Mouse (Mus musculus) testis, adult 2 months (tissue): ENCODE data around the gene Gm49673. TPM values are rescaled to one million over a fixed set of nuclear protein-coding genes. Genes with fewer than 3 reads are reported as not detected.
A peak's percentile ranks its signal among the peaks of the same experiment; 100 is the strongest.
"Not testable (repeated sequence)": the region's sequence is repeated elsewhere in the genome, so short reads cannot be mapped to it uniquely, and the experiment has no call there.

Experiments
- H3K27ac ChIP-seq: fragments of 200-500 bp; 2 replicates; pipeline ENCODE4 v1.5.1; 2012; ENCODE audit warnings: low read depth, low read length; ENCODE audit not compliant: control insufficient read depth, insufficient read depth
- H3K27me3 ChIP-seq: fragments of 200-500 bp; 2 replicates; pipeline ENCODE4 v1.6.1; 2012; ENCODE audit warnings: mild to moderate bottlenecking, low read length, moderate library complexity; ENCODE audit not compliant: control insufficient read depth, insufficient read depth
- H3K36me3 ChIP-seq: fragments of 200-500 bp; 2 replicates; pipeline ENCODE4 v1.6.1; 2012; ENCODE audit warnings: mild to moderate bottlenecking, low read length; ENCODE audit not compliant: control insufficient read depth, insufficient read depth
- H3K4me1 ChIP-seq: fragments of 200-500 bp; 2 replicates; pipeline ENCODE4 v1.6.1; 2012; ENCODE audit warnings: low read length; ENCODE audit not compliant: control insufficient read depth, insufficient read depth
- H3K4me3 ChIP-seq: fragments of 200-500 bp; 2 replicates; pipeline ENCODE4 v1.5.1; 2012; ENCODE audit warnings: low read depth, mild to moderate bottlenecking, low read length, moderate library complexity, mixed read lengths; ENCODE audit not compliant: control insufficient read depth
- CTCF ChIP-seq: fragments of 200-500 bp; IDR thresholded peaks from 2 replicates; pipeline ENCODE4 v1.5.1; 2012; ENCODE audit warnings: low read depth, mild to moderate bottlenecking, inconsistent platforms, low read length, moderate library complexity; ENCODE audit not compliant: control insufficient read depth, insufficient read depth, insufficient replicate concordance
- POLR2A ChIP-seq: fragments of 200-500 bp; IDR thresholded peaks from 2 replicates; pipeline ENCODE4 v1.6.1; 2012; ENCODE audit warnings: low read depth, mild to moderate bottlenecking, inconsistent platforms, low read length, moderate library complexity; ENCODE audit not compliant: control insufficient read depth
- polyA plus RNA-seq: library from polyadenylated mRNA; depleted of rRNA; stranded (reverse); fragments of >200 nt; gene quantifications from 2 replicates; pipeline ENCODE4 v1.2.3, GENCODE M21; 2012; rRNA removed

The Gm49673 gene
- 0.11 and 0.58 TPM in 2 replicates for polyA plus RNA-seq

DNA sequence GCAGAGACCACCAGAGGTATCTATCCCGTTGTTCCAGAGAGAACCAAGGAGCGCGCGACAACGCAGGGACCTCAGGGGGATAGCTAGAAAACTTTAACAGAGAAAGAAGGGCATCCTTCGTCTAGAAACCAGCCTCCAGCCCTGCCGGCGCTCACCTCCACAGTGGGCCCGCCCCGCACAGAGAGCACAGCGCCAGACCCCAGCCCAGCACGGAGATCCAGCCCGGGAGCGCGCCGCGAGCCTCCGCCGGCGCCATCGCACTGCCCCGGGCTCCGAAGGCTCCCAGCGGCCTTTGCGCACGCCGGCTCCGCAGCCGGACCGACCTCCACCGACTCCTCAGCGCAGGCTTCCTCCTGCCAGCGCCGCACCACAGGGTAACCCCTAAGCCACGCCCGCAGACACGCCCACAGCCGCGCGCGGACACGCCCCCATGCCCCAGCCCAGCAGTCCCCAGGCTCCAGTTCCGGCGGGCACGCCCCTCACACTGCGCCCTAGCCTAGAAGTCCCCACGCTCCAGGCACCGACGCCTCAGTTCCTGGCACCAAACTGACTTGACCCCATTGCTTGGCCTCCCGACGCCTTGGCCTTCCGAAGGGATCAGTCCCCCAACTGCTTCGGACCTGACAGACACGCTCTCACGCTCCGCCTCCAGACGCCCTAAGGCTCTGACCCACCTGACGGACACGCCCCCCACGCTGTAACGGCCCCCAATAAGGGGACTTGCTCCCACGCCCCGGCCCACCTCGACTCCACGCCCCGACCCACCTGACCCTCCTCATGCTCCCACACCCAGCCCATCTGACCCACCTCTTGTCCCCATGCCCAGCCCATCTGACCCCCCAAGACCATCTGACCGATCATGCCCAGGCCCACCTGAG is at the start of gene Gm49673, which contains the start of gene Rnaset2a:
Gm49673 (minus strand) TSS at position 350 of the 878 bp plus-strand sequence.
Rnaset2a (minus strand) TSS at position 659 of the 878 bp plus-strand sequence.
- peak; percentile 42; the same call in 1 of the 2 replicates for TF ChIP-seq POLR2A
- H3K27me3 ChIP-seq, H3K4me1 ChIP-seq, H3K36me3 ChIP-seq: not testable (repeated sequence)
- peak within 1 kb of the TSS; percentile 81 for H3K4me3 ChIP-seq
- peak within 1 kb of the TSS; percentile 49; the same call in 1 of the 2 replicates for H3K27ac ChIP-seq

DNA sequence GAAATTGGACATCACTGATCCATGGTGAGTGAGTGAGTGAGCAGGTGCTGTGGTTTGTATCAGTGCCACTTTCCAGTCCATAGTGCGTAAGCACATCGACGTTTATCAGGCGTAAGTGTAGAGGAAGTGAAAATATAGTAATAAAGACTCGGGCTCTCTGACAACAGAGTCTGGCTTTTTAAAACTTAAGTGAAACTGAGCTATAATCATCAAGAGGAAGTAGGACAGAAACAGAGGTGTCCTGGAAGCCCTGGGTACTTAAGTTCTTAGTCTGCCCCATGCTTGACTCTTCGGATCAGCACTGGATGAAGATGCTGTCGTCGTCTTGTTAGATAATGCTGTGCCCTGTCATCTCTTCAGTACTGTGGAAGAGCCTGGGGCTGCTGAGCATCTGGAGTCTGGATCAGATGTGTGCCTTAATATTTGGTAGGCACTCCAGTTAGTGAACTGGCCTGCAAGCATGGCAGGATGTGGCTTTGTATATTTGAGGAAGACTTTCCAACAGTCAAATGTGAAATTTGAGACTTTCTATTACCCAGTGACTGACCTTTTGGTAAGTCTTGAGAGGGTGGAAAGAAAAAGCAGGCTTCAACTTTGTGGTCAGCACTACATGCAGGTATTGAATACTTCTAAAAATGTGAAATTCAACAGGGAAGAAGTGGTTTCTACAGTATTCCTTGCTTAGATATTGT is 48.2 kb upstream of the Gm49673 start:
- Histone ChIP-seq H3K27ac (no peak overlapping the region), H3K4me3 (no peak overlapping the region), H3K27me3 (no peaks in the 10 kb centered on the region), H3K36me3 (peaks cover 5% of the 10 kb centered on the region; the same call in 1 of the 2 replicates), H3K4me1 (no peaks in the 10 kb centered on the region)
- TF ChIP-seq CTCF: no peak
- TF ChIP-seq POLR2A: no peak

DNA sequence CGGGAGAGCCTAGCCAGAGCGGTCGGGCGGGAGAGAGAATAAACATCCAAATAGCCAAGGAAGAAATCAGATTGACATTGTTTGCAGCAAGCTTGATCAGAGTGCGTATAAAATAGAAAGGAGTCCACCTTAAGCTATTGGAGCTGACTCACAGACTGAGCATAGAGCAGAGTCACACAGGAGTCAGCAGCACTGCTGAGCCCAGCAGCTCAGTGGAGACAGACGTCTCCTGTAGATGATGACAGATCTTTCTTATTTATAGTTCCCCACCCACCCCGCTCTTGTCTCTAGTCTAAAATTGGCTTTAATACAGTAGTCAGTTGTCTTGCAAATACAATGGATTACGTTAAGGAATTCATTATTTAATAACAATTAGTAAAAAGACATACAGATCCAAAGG is 46.1 kb upstream of the Gm49673 start:
- peaks cover 7% of the 10 kb centered on the region for H3K36me3 ChIP-seq
- no peak for TF ChIP-seq POLR2A
- TF ChIP-seq CTCF: no peak
- no peak overlapping the region for H3K4me3 ChIP-seq
- H3K27me3 ChIP-seq: no peaks in the 10 kb centered on the region
- H3K4me1 ChIP-seq: no peaks in the 10 kb centered on the region
- H3K27ac ChIP-seq: no peak overlapping the region

DNA sequence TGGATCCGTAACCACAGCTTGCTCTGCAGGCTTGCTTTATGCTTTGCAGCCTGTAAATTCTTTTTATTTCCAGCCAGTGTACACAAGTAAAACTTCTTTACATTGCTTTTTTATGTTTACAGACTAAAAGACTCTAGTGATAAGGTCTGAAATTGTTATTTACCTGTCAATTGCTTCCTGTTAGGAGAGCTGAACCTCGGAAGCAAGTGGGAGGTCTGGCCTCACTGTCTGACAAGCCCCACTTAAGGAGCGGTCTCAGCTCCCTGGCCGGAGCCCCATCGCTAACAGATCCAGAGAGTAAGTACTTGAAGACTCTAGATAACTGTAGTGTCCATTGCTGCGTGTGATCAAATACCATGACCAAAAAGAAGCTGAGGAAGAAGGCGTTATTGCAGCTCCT is 36.6 kb upstream of the Gm49673 start:
- H3K4me1 ChIP-seq: no peaks in the 10 kb centered on the region
- no peaks in the 10 kb centered on the region for H3K27me3 ChIP-seq
- H3K36me3 ChIP-seq: peaks cover 11% of the 10 kb centered on the region
- TF ChIP-seq POLR2A (no peak), CTCF (no peak)
- no peak overlapping the region for H3K27ac ChIP-seq
- H3K4me3 ChIP-seq: no peak overlapping the region

DNA sequence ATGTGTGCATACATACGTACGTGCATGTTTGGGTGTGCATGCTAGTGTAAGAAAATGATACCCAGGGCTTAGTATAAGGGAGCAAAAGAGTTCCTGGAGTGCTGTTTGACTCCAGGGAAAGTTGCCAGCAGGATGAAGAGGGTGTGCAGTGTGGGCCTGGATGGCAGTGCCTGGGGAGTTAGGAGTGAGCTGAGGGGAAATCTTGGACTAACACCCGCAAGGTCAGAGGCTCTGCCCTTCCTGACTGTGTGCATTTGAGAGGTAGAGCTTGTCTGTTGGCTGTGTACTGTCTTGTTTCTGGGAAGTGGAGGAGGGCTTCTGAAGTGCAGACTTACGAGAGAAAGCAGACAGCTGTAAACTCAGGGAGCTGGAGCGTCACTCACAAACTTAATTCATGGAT is 36.2 kb upstream of the Gm49673 start:
- H3K27ac ChIP-seq: no peak overlapping the region
- no peaks in the 10 kb centered on the region for H3K27me3 ChIP-seq
- H3K4me1 ChIP-seq: no peaks in the 10 kb centered on the region
- TF ChIP-seq CTCF (no peak), POLR2A (no peak)
- peaks cover 11% of the 10 kb centered on the region for H3K36me3 ChIP-seq
- no peak overlapping the region for H3K4me3 ChIP-seq

DNA sequence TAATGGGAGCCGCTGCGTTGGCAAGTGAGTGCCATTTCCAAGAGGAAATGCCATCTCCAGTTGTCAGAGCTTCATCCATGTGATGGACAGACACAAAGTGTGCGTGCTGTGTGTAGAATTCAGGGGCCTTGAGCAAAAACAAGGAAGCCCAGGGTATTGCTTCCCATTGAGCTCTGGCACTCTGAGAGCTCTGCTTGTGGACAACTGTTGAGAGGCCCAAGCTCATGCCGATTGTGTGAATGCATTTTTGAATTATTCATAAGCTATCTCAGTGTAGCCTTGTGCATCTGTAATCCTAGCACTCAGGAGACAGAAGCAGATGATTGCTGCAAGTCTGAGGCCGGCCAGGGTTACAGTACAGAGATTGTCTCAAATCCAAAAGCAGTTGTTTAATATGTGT is 29.5 kb upstream of the Gm49673 start:
- Histone ChIP-seq H3K27me3 (no peaks in the 10 kb centered on the region), H3K36me3 (peaks cover 14% of the 10 kb centered on the region), H3K4me1 (no peaks in the 10 kb centered on the region), H3K27ac (no peak overlapping the region), H3K4me3 (no peak overlapping the region)
- no peak for TF ChIP-seq POLR2A
- TF ChIP-seq CTCF: no peak

DNA sequence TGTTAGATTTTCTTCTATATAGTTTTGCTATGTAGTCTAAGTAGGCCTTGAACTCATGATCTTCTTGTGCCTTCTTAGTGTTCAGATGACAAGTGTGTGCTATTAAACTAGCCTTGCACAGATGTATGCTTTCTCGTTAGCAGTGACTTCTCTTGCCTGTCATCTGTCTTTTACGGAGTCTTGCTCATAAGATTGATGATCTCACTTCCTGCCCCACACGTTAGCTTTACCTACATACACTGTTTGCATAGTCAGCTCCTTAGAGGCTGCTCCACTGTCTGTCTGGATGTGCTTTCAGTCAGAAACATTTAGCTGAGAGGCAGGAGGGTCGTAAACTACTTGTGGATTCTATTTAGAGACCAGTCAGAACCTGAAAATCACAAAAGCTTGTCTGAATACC is 23.5 kb upstream of the Gm49673 start:
- Histone ChIP-seq H3K36me3 (peaks cover 11% of the 10 kb centered on the region), H3K27ac (no peak overlapping the region), H3K4me1 (no peaks in the 10 kb centered on the region), H3K4me3 (no peak overlapping the region), H3K27me3 (no peaks in the 10 kb centered on the region)
- TF ChIP-seq CTCF: no peak
- TF ChIP-seq POLR2A: no peak
